In the genomic region with DNA sequence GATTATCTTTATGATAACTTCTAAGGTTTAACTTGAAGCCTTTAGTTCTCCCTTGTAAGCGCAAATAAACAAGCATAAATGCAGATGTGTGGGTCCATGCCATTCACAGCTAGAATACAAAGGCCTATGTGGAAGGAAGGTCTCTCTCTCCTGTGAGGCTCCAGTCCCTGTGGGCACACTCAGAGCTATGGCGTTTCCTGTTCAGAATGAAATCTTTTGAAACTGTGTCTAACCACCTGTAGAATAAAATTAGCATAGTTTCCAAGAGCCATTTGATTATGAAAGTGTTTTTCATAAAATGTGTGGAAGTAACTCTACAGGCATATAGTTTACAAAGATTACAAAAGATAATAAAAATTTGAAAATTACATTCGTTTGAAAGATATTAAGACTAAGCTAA, we compare ENCODE assay signal across 10 mouse cellular contexts.
"Had no signal": no experiment of that assay in that cellular context is flagged by ENCODE, and none has a peak within 500 bp of the region (broad histone marks: within the 10 kb centered on the region; RNA-seq: fewer than 3 reads in every experiment).

No protein-coding gene starts in this region.

- ATAC-seq: intestine, embryonic 15.5 days; liver, postnatal 0 days; midbrain, embryonic 16.5 days had no signal

- DNase-seq: kidney, adult 2 months; kidney, postnatal 14 days; layer of hippocampus, postnatal 36 days; liver; liver, embryonic 13.5 days; liver, postnatal 0 days; lung, postnatal 14 days; right cerebral cortex, postnatal 14 days had no signal
